Mouse (Mus musculus) limb, embryonic 12.5 days (tissue): ENCODE results near the gene Fbxl12. TPM values are rescaled to one million over a fixed set of nuclear protein-coding genes. Genes with fewer than 3 reads are reported as not detected.
A peak's percentile ranks its signal among the peaks of the same experiment; 100 is the strongest.
"Not testable (repeated sequence)": the region's sequence is repeated elsewhere in the genome, so short reads cannot be mapped to it uniquely, and the experiment has no call there.

Source experiments
- ATAC-seq: fragments of 200-750 bp; cut with Nextera tagmentation; 2 replicates; pipeline ENCODE4 v1.8.0; 2017; ENCODE audit warnings: low read depth, moderate TSS enrichment; ENCODE audit not compliant: insufficient number of reproducible peaks, insufficient read depth, low FRiP score, low TSS enrichment
- H3K27ac ChIP-seq: fragments of 300-500 bp; sonication (generic); 2 replicates; pipeline ENCODE4 v1.5.1; 2016; ENCODE audit warnings: mild to moderate bottlenecking, moderate library complexity
- H3K27me3 ChIP-seq: fragments of 300-500 bp; sonication (generic); 2 replicates; pipeline ENCODE4 v1.6.1; 2016; ENCODE audit warnings: mild to moderate bottlenecking, moderate library complexity
- H3K36me3 ChIP-seq: fragments of 300-500 bp; sonication (generic); 2 replicates; pipeline ENCODE4 v1.6.1; 2016; ENCODE audit warnings: mild to moderate bottlenecking, moderate library complexity
- H3K4me1 ChIP-seq: fragments of 300-500 bp; sonication (generic); replicated peaks from 2 replicates; pipeline ENCODE4 v1.6.1; 2016
- H3K4me2 ChIP-seq: fragments of 300-500 bp; sonication (generic); 2 replicates; pipeline ENCODE4 v1.6.1; 2016; ENCODE audit warnings: mild to moderate bottlenecking, moderate library complexity
- H3K4me3 ChIP-seq: fragments of 300-500 bp; sonication (generic); replicated peaks from 2 replicates; pipeline ENCODE4 v1.5.1; 2016; ENCODE audit warnings: mild to moderate bottlenecking
- H3K9ac ChIP-seq: fragments of 300-500 bp; sonication (generic); replicated peaks from 2 replicates; pipeline ENCODE4 v1.6.1; 2016; ENCODE audit warnings: mild to moderate bottlenecking, moderate library complexity
- H3K9me3 ChIP-seq: fragments of 300-500 bp; sonication (generic); 2 replicates; pipeline ENCODE4 v1.6.1; 2016; ENCODE audit warnings: mild to moderate bottlenecking, moderate library complexity
- WGBS: fragments of 180-500 bp; shearing (Covaris S2); methylation state at CpG from one replicate; pipeline ENCODE4 v1.1.7; 2016; 5-methylcytosine and 5-hydroxymethylcytosine counted together
- polyA plus RNA-seq: library from polyadenylated mRNA; unstranded; fragments of >200 nt; fragmentation: Nextera tagmentation; extraction: Ambion mirVana; gene quantifications from 2 replicates; pipeline ENCODE4 v1.2.1, GENCODE M21; 2016

The Fbxl12 gene
- 20.9 and 21.0 TPM in 2 replicates for polyA plus RNA-seq

GRCm38 (mm10) chr9:20644360-20645081, at the start of gene Fbxl12:
Fbxl12 (minus strand) TSS chr9:20644767.
- H3K4me2 ChIP-seq: peak within 1 kb of the TSS; percentile 95
- peaks cover 35% of the 10 kb centered on the region for H3K36me3 ChIP-seq
- H3K4me3 ChIP-seq: peak within 1 kb of the TSS; percentile 83
- no peak for ATAC-seq
- peak within 1 kb of the TSS; percentile 76 for H3K9ac ChIP-seq
- H3K9me3 ChIP-seq: no peaks in the 10 kb centered on the region
- H3K4me1 ChIP-seq: peaks cover 26% of the 10 kb centered on the region
- H3K27me3 ChIP-seq: no peaks in the 10 kb centered on the region
- under 1% methylated on average over 43 of the region's 43 CpGs for WGBS
- peak within 1 kb of the TSS; percentile 75 for H3K27ac ChIP-seq

GRCm38 (mm10) chr9:20692863-20693262, 48.3 kb upstream of the Fbxl12 start:
- WGBS: 87% methylated on average over 3 of the region's 3 CpGs
- ATAC-seq: no peak
- H3K9ac ChIP-seq: no peak overlapping the region
- H3K36me3 ChIP-seq: no peaks in the 10 kb centered on the region
- no peak overlapping the region for H3K4me2 ChIP-seq
- H3K27me3 ChIP-seq: peaks cover 51% of the 10 kb centered on the region
- no peak overlapping the region for H3K27ac ChIP-seq
- peaks cover 8% of the 10 kb centered on the region; the same call in 1 of the 2 replicates for H3K4me1 ChIP-seq
- 0 out of 2 replicates have a peak, but pooled peaks cover 2% of the 10 kb centered on the region for H3K9me3 ChIP-seq
- no peak overlapping the region for H3K4me3 ChIP-seq

- peaks cover 30% of the 10 kb centered on the region for H3K27me3 ChIP-seq
- H3K36me3 ChIP-seq, H3K9me3 ChIP-seq, H3K4me3 ChIP-seq, H3K4me1 ChIP-seq, ATAC-seq, H3K27ac ChIP-seq, H3K9ac ChIP-seq, H3K4me2 ChIP-seq: not testable (repeated sequence)
- WGBS: 95% methylated on average over 2 of the region's 2 CpGs
These were observed 45.9 kb upstream of the Fbxl12 start for GRCm38 (mm10) chr9:20690449-20690848.

GRCm38 (mm10) chr9:20689913-20690312, 45.3 kb upstream of the Fbxl12 start:
- peaks cover 24% of the 10 kb centered on the region for H3K27me3 ChIP-seq
- H3K9me3 ChIP-seq: no peaks in the 10 kb centered on the region
- no peak overlapping the region for H3K4me2 ChIP-seq
- no peak overlapping the region for H3K27ac ChIP-seq
- peaks cover 6% of the 10 kb centered on the region; the same call in 1 of the 2 replicates for H3K4me1 ChIP-seq
- H3K36me3 ChIP-seq: no peaks in the 10 kb centered on the region
- 5% methylated on average over 4 of the region's 4 CpGs for WGBS
- no peak overlapping the region for H3K9ac ChIP-seq
- H3K4me3 ChIP-seq: no peak overlapping the region
- no peak for ATAC-seq

- H3K36me3 ChIP-seq: no peaks in the 10 kb centered on the region
- no peaks in the 10 kb centered on the region for H3K9me3 ChIP-seq
- H3K4me3 ChIP-seq: no peak overlapping the region
- ATAC-seq: no peak
- 63% methylated on average over 1 of the region's 1 CpGs for WGBS
- no peak overlapping the region for H3K4me2 ChIP-seq
- H3K27ac ChIP-seq: no peak overlapping the region
- no peak overlapping the region for H3K9ac ChIP-seq
- peaks cover 19% of the 10 kb centered on the region for H3K27me3 ChIP-seq
- 0 out of 2 replicates have a peak, but pooled peaks cover 1% of the 10 kb centered on the region for H3K4me1 ChIP-seq
These were observed 44.8 kb upstream of the Fbxl12 start for GRCm38 (mm10) chr9:20689403-20689802.

- H3K36me3 ChIP-seq: no peaks in the 10 kb centered on the region
- 57% methylated on average over 17 of the region's 17 CpGs for WGBS
- no peak overlapping the region for H3K9ac ChIP-seq
- H3K4me1 ChIP-seq: no peaks in the 10 kb centered on the region
- ATAC-seq: no peak
- no peak overlapping the region for H3K4me2 ChIP-seq
- H3K27me3 ChIP-seq: no peaks in the 10 kb centered on the region
- 0 out of 2 replicates have a peak, but pooled peaks cover 5% of the 10 kb centered on the region for H3K9me3 ChIP-seq
- H3K27ac ChIP-seq: no peak overlapping the region
- H3K4me3 ChIP-seq: no peak overlapping the region
These were observed 40.7 kb upstream of the Fbxl12 start for GRCm38 (mm10) chr9:20685081-20685861.

DNA sequence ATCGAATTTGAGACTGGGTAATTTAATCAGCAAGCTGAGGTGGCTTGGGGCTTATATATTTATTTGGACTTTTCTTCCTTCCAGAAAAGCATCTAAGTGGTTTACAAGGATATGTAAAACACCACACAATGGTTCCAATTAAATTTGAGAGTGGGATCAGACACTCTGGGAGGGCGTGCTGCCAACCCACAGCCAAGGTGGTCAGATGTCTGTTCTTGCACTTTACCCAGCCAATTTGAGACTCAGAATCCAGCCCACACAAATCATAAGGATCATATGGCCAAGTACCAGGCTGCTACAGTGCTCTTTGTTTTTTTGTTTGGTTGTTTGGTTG, 37.8 kb upstream of the Fbxl12 start:
- no peak overlapping the region for H3K27ac ChIP-seq
- no peak for ATAC-seq

GRCm38 (mm10) chr9:20681546-20682388, 37.2 kb upstream of the Fbxl12 start:
- 0 out of 2 replicates have a peak, but pooled peaks cover 5% of the 10 kb centered on the region for H3K9me3 ChIP-seq
- H3K4me2 ChIP-seq: no peak overlapping the region
- no peak overlapping the region for H3K9ac ChIP-seq
- no peaks in the 10 kb centered on the region for H3K4me1 ChIP-seq
- 44% methylated on average over 7 of the region's 7 CpGs for WGBS
- H3K27me3 ChIP-seq: no peaks in the 10 kb centered on the region
- H3K27ac ChIP-seq: no peak overlapping the region
- peak; percentile 54; the same call in 1 of the 2 replicates for ATAC-seq
- no peaks in the 10 kb centered on the region for H3K36me3 ChIP-seq
- no peak overlapping the region for H3K4me3 ChIP-seq

More for the DNA sequence above, 37.8 kb upstream of the Fbxl12 start:
- Histone ChIP-seq H3K36me3 (no peaks in the 10 kb centered on the region), H3K4me3 (no peak overlapping the region), H3K4me2 (no peak overlapping the region), H3K4me1 (no peaks in the 10 kb centered on the region), H3K9ac (no peak overlapping the region), H3K9me3 (0 out of 2 replicates have a peak, but pooled peaks cover 5% of the 10 kb centered on the region), H3K27me3 (no peaks in the 10 kb centered on the region)
- 50% methylated on average over 2 of the region's 2 CpGs for WGBS

DNA sequence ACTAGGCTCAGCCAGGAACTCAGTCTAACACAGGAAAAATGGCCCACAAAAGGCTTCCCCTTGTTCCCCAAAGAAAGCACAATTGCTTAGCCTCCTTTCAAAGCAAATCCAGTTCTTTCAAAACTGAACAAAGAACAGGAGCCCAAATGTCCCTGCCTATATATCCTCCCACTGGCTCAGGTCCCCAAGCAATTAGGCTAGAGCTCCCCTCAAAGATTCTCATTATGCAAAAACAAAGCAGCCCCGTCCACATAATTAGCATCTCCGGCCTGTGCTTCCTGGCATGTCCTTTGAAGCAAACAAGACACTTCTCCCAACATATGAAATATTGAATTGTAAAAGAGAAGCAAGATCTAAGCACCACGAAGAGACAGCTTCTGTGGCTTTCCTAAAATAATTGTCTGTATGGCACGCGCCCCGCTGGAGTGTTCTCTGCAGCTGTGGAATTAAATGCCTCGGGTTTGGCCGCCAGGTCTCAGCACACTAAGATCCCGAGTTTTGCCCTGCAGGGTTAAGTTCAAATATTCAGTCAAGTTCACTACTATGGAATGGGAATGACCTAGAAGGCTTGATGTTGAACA, 35.9 kb upstream of the Fbxl12 start:
- 80% methylated on average over 9 of the region's 9 CpGs for WGBS
- Histone ChIP-seq H3K27me3 (no peaks in the 10 kb centered on the region), H3K4me3 (no peak overlapping the region), H3K9ac (no peak overlapping the region), H3K4me1 (no peaks in the 10 kb centered on the region), H3K4me2 (no peak overlapping the region), H3K9me3 (0 out of 2 replicates have a peak, but pooled peaks cover 5% of the 10 kb centered on the region), H3K27ac (no peak overlapping the region), H3K36me3 (no peaks in the 10 kb centered on the region)
- ATAC-seq: no peak

DNA sequence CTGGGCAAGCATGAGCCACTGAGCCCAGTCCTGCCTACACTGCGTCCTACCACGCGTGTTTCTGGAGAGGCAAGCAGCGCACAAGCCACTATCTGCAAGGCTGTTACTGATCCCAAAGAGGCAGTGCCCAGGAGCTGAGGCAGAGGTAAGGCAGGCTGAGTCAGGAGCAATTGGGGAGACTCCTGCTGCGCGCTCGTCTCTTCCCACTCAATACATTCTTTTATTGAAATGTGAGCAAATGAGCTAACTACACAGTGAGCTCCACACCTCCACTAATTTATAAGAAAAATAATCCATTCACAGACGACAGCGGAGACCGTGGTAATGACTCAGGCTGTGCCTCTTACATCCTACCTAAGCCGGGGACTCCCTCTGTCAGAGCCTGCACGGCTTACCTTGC, 33.3 kb upstream of the Fbxl12 start:
- H3K36me3 ChIP-seq: no peaks in the 10 kb centered on the region
- no peak overlapping the region for H3K27ac ChIP-seq
- no peaks in the 10 kb centered on the region for H3K4me1 ChIP-seq
- no peak overlapping the region for H3K4me2 ChIP-seq
- no peaks in the 10 kb centered on the region for H3K27me3 ChIP-seq
- no peak overlapping the region for H3K4me3 ChIP-seq
- ATAC-seq: no peak
- H3K9ac ChIP-seq: no peak overlapping the region
- 90% methylated on average over 12 of the region's 12 CpGs for WGBS
- H3K9me3 ChIP-seq: 0 out of 2 replicates have a peak, but pooled peaks cover 5% of the 10 kb centered on the region
